Mouse (Mus musculus) mammary gland, adult 2 months (tissue): ENCODE measurements around the gene Zfp281. TPM values are rescaled to one million over a fixed set of nuclear protein-coding genes. Genes with fewer than 3 reads are reported as not detected.

Source experiments
- polyA plus RNA-seq: library from polyadenylated mRNA; depleted of rRNA; stranded (reverse); fragments of >200 nt; gene quantifications from 2 replicates; pipeline ENCODE4 v1.2.3, GENCODE M21; 2012; ENCODE audit warnings: low replicate concordance; rRNA removed

Gene Zfp281
- 2.3 and 2.7 TPM in 2 replicates for polyA plus RNA-seq

GRCm38 (mm10) chr1:136624146-136625018, at the start of gene Zfp281:
Zfp281 (plus strand) TSS chr1:136624901.

Other genes with a start within 250 kb of the Zfp281 start
- 2.2 and 4.7 TPM in 2 replicates for gene Ddx59, start 209.6 kb upstream of the Zfp281 start, polyA plus RNA-seq
- gene Kif14, start 158.6 kb upstream of the Zfp281 start, polyA plus RNA-seq = 0.12 and 0.27 TPM in 2 replicates